Mouse (Mus musculus) fat pad, adult 2 months (tissue): ENCODE results near the gene Aqp3.
"Not testable (repeated sequence)": the region's sequence is repeated elsewhere in the genome, so short reads cannot be mapped to it uniquely, and the experiment has no call there.

Experiments used
- DNase-seq: peaks from one replicate; pipeline ENCODE4 v3.0.0-alpha.2; 2011; ENCODE audit warnings: low read depth, low spot score; ENCODE audit errors: extremely low read depth

Gene Aqp3

GRCm38 (mm10) chr4:41107440-41107839 is 9.5 kb upstream of the Aqp3 start:
- DNase-seq: no peak

DNA sequence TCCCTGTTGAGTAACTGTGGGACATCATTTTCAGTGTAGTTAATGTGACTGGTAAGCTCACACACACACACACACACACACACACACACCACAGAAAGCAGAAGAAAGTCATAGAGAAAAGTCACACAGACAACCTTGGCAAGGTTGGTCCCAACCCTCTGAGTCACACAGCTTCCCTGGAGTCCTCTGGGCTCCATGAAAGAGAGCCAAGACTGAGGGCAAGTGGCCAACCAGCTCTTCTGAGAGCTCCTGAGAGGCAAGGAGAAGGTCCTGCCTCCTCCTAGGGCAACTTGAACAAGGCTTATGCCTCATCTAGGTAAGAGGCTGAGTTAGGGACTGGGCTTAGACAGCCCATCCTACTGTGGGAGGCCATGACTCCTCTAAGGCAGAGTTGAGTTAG is 4.9 kb upstream of the Aqp3 start:
- no peak for DNase-seq

GRCm38 (mm10) chr4:41100986-41101385 is 3.0 kb upstream of the Aqp3 start:
- no peak for DNase-seq

- DNase-seq: no peak
Observed at GRCm38 (mm10) chr4:41098577-41098951, 581 bp upstream of the Aqp3 start.

DNA sequence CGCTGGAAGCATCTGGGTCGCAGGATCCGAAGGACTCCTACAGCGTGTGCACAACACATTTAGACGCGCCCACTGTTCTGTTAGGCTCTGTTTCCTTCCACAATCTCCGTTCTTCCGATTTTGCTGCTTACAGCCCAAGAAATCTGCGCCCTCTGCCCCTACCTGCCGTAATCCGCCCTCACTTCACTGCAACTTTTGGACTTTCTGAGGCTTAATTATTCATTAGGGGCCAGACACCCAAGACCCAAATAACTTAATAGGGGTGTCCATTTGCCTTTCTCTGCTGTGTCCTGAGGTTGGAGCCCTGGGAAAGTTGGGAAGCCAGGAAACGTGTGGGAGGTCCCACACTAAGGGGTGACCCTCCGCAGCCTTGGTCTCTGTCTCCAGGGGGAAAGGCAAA is 602 bp downstream of the Aqp3 start:
- no peak for DNase-seq

DNA sequence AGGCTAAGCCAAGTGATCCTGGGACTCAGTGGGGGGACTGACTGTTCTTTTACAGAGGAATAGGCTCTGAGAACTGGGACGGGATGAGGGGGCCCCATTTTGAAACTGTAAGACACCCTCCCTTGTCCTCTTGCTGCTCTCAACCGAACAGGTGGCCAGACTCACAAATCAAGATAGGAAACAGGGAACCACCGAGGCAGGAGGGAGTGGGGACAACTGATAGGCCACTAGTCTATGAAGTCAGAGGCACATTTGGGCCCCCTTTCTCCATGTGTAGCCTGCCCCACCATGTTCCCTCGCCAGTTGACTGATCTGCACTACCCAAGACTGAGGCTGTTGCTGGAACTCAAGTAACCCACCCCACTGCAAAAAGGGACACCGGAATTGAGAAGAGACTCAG is 1.2 kb downstream of the Aqp3 start:
- DNase-seq: no peak

- DNase-seq: no peak
Observed at GRCm38 (mm10) chr4:41096169-41096568, 1.8 kb downstream of the Aqp3 start.

DNA sequence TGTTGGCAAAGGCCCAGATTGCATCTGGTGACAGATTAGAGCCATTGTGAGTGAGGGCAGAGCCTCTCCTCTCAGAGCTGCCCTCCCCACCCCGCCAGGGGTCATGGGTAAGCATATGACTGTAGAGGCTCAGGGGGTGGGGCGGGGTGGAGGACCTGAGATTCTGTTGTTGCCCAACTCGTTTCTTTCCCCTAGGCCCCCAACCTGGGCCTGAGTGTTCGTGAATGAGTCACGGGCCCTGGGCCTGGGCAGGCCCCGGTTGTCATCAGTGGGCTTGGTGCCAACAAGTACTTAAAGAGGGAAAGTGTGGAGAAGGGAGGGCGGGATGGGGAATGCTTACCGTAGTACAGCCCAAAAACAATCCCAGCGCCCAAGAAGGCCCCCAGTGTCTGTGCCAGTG is 3.6 kb downstream of the Aqp3 start:
- DNase-seq: no peak

GRCm38 (mm10) chr4:41092958-41093357 is 5.0 kb downstream of the Aqp3 start:
- no peak for DNase-seq

GRCm38 (mm10) chr4:41091391-41091790 is 6.6 kb downstream of the Aqp3 start:
- DNase-seq: no peak

- DNase-seq: no peak
Observed at GRCm38 (mm10) chr4:41089705-41090104, 8.3 kb downstream of the Aqp3 start.

- DNase-seq: no peak
Observed at GRCm38 (mm10) chr4:41089189-41089588, 8.8 kb downstream of the Aqp3 start.

- DNase-seq: no peak
Observed at GRCm38 (mm10) chr4:41087459-41088298, 10.3 kb downstream of the Aqp3 start.

- no peak for DNase-seq
Observed at GRCm38 (mm10) chr4:41086947-41087346, 11.0 kb downstream of the Aqp3 start.

DNA sequence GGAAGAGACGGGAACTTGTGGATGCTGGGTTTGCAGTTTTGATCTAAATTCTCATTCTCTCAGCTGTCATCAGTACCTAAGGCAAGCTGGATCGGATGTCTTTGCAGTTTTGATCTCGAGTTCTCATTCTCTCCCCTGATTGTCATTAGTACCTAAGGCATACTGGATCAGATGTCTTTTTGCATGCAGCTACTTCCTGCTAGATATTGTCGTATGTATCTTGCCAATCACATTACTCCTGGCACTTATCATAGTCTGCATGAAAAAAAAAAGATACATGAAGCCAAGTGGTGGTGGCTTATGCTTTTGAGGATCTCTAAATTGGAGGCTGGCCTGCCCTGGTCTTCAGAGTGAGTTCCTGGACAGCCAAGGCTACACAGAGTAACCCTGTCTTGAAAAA is 13.2 kb downstream of the Aqp3 start:
- no peak for DNase-seq

GRCm38 (mm10) chr4:41082803-41083202 is 15.2 kb downstream of the Aqp3 start:
- DNase-seq: not testable (repeated sequence)

DNA sequence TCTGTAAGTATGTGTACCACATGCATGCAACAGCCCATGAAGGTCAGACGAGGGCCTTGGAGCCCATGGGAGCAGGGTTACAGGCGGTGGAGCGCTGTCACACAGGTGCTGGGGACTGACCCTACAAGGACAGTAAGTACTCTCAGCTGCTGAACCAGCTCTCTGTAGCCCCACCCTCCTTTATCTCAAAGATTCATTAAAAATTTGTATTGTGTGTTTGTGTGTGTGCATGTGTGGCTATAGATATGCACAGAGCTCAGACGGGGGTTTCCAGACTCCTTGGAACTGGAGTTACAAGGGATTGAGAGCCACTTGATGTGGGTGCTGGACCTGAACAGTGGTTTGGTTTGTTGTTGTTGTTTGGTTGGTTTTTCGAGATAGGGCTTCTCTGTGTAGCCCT is 16.2 kb downstream of the Aqp3 start:
- no peak for DNase-seq

- DNase-seq: no peak
Observed at GRCm38 (mm10) chr4:41078726-41079125, 19.3 kb downstream of the Aqp3 start.

- DNase-seq: no peak
Observed at GRCm38 (mm10) chr4:41074461-41074860, 23.5 kb downstream of the Aqp3 start.

- DNase-seq: no peak
Observed at GRCm38 (mm10) chr4:41073008-41073817, 24.8 kb downstream of the Aqp3 start.

DNA sequence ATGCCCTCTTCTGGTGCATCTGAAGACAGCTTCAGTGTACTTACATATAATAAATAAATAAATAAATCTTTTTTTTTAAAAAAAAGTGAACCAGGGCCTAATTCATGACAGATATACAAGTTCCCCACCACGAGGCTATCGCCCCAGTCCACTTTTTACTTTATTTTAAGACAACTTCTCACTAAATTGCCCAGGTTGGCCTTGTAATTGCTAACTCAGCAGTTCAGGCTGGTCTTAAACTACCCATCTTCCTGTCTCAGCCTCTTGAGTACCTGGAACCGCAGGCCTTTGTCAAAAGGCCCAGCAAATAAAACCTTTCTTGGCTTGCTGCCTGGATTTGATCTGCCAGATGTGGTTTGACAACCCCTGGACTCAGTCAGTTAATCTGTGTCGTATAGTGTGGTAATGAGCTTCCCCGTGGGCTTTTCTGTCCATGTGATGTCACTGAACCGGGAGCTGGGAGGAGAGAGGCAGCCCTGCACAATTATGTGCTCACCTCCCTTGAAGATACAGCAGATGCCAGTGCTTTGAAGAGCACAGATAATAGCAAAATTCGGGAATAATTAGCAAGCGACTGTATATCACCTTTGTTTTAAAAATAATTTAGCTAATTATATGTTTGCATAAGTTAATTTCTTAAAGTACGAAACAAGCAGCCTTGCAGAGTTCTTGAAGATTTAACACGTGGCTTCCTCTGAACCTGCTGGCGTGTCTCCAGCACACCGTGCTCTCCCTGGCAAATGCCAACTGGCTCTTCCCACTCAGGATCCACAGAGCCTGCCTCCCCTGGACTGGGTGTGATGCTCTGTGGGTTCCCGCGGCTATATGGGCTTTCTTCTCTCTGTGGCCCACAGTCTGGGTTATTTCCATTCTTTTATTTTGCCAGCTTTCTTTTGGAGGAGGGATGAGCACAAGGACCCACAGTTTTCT is 26.2 kb downstream of the Aqp3 start:
- peak; percentile 58 for DNase-seq
